Mouse (Mus musculus) brain, adult 2 months (tissue): ENCODE data around the gene Abcc9.
"Not testable (repeated sequence)": the region's sequence is repeated elsewhere in the genome, so short reads cannot be mapped to it uniquely, and the experiment has no call there.

ENCODE experiments used
- DNase-seq: peaks from one replicate; pipeline ENCODE4 v3.0.0; 2011; ENCODE audit warnings: low read depth, low spot score

Gene Abcc9

GRCm38 (mm10) chr6:142706688-142707087 lies 4.6 kb upstream of the Abcc9 start:
- DNase-seq: no peak

GRCm38 (mm10) chr6:142703441-142703930 lies 1.4 kb upstream of the Abcc9 start:
- no peak for DNase-seq

DNA sequence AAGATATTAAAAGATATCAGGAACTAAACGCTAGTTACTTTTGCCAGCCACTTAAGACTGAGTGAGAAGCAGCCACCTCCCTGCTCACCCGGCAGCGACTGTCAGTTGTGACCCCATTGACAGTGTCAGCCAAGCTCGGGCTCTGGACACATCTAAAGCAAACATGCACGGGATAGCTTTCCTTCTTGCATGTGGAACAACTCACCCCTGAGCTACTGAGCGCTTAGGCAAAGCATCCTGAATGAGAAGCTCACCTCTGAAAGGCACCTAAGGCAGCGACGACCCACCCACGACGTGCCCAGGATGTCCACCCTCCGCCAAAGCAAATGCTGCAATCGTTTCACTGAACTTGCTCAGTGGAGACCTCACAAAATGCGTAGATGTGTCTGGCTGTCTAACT lies 954 bp downstream of the Abcc9 start:
- no peak for DNase-seq

DNA sequence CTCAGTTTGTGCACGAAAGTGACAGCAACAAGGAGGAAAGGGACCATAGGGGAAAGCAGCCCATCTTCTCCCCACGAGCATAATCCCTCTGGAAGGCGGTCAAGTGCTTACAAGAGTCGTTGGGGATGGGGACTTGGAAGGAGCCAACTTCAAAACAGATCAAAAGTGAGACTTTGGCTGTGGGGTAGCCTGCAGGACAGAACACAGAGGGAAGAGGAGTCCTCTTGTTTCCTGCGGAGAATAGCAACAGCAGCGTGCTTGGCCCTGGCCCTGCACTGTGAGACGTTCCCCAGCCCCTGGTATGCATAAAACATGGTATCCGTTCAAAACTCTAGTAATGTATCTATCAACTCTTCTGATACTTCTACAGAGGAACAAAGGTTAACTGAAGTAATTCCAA lies 1.4 kb downstream of the Abcc9 start:
- no peak for DNase-seq

DNA sequence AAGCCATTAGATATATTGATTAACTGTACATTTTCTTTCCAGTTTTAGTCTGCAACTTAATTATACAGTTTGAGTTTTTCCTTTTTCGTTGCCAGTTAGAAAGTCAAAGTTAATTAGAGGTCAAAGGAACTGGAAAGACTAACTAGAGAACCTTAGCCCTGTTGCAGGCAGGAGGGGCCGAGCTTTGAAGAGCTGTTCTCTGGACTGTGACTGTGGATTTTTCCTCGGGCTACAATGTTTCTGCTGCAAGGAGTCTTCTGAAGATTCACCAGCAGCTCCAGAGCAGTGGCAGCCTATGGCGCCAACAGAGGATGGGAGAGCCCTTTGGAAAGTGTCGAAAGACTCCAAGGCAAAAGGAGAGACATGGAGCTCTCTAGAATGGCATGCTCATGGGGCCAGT lies 10.0 kb downstream of the Abcc9 start:
- DNase-seq: no peak

DNA sequence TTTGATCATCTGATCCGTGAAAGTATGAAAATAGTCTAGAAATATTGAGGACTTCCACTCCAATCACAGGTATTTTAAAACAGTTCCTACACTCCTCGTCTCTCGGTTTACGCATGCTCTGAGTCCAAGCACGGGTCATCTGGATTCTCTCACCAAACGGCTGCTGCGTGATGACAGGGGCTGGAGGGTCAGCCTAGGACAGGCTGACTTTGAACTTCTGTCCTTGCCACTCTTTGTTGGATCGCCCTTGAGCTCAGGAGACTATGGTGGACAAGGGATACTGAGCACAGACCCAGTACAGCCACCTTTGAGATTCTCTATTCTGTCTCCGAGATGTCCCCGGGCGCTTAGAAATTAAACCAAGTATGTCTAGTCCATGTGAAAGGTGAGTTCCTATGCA lies 12.4 kb downstream of the Abcc9 start:
- no peak for DNase-seq

DNA sequence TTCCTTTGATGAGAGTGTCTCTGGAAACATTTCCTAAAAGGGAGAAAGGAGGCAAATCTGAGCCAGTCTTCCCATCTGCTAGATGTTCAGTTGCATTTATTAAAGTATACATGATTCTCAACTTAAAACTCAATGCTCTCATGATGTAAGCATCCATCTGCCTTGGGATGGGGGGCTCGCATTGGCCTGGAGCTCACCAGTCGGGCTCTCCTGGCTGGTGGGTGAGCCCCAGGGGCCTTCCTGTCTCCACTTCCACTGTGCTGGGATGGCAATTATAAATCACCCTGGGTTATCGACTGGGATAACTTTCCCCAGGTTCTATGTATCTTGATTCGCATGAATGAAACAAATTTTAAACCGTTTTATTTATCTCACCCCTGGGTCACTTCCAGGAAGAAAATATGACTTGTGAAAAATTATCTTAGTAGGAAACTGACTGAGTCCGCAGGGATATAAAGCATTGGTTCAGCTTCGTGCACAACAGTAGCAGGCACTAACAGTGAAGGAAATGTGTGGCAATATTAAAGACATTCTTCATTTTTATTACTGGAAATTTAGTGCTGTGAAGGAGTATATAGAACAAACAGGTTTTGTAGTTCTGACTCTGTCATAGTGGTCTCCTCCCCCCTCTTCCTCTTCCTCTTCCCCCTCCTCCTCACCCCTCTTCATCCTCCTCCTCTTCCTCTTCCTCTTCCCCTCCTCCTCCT lies 19.0 kb downstream of the Abcc9 start:
- DNase-seq: peak; percentile 8

DNA sequence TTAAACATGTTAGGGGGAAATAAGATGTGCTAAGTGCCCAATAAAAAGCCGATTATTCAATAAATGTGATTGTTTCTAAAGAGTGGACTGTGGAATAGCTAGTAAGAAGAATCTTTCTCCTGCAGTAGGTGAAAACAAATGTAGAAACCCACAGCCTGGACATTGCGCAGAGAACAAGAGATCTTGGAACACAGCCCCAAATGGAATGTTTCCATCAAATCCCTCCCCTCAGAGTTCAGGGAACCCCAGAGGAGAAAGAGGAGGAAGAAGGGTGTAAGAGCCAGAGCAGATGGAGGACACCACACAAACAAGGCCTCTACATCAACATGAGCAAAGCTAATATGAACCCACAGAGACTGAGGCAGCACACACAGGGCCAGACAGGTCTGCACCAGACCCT lies 32.1 kb downstream of the Abcc9 start:
- DNase-seq: no peak

DNA sequence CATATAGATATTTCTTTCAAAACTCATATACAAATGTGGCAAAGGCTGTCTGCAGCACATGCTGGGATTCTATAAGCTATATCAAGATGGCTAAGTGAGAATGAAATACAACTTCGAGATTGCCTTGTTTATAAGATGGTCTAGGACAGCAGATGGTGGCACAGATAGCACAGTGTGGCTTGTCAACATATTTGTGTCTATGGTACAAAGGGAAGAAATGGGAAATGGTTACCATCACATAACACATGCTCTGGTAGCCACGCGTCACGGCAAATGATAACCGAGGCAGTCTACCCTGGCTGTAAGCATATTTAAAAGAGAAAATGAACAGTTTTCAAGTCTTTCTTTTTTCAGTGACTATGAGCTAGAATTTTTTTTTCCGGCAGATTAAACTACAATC lies 32.8 kb downstream of the Abcc9 start:
- DNase-seq: peak; percentile 16

- no peak for DNase-seq
These were observed 33.3 kb downstream of the Abcc9 start for GRCm38 (mm10) chr6:142668831-142669230.

- no peak for DNase-seq
These were observed 33.7 kb downstream of the Abcc9 start for GRCm38 (mm10) chr6:142668419-142668766.

DNA sequence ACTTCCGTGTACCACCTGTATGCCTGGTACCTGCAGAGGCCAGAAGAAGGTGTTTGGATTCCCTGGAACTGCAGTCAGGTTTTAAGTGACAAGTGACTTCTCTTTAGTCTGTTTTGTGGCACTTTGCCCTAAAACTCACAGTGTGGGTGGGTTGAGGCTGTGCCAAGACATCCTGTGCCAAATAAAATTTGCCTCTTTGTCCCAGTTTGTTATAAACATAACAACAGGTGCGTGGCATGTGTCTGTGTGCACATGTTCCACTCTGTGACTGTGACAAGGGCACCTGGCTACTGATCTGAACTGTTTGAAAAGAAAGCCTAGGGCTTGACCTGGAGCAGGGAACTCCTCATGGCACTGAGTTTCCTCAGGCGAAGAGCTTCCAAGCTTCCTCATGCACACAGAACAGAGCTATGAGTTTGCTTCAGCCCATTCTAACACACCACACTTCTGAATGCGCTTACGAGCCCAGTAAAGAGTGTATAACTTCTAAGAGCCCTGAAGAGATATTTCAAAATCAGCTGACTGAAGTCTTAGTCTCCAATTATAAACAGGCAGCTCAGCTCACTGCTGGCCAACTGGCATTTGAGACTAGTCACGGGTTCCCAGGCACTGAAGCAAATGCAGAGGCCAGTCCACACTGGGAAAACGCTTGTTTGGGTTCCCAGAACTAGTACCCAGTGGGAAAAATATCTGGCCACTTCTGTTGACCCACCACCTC lies 34.3 kb downstream of the Abcc9 start:
- no peak for DNase-seq

DNA sequence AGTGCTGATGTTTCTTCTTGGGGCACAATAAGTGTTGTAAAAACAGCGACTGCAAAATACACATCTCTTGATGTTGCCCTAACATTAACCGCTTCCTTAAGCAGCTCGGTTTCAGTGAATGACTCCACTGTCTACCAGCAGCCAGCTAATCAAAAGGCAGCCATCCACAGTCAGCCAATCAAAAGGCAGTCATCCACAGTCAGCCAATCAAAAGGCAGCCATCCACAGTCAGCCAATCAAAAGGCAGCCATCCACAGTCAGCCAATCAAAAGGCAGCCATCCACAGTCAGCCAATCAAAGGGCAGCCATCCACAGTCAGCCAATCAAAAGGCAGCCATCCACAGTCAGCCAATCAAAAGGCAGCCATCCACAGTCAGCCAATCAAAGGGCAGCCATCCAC lies 40.1 kb downstream of the Abcc9 start:
- DNase-seq: not testable (repeated sequence)

- no peak for DNase-seq
These were observed 43.1 kb downstream of the Abcc9 start for GRCm38 (mm10) chr6:142659038-142659437.

DNA sequence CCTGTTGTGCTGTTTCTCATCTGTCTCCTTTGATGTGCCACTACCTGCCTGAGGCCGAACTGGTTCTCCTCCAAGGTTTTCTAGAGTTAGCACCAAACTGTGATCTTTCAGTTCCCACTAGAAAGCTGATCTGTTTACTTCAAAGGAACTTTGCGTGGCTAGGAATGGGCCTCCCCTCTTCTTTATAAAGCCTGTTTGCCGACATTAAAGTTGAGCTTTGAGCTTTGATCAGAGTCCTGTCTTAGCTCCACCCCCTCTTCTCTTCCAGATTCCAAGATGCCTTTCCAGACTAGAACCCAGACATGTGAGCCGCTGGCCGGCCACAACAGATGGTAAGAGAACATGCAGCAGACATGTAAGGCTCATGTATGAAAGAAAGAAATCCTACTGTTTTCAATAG lies 47.6 kb downstream of the Abcc9 start:
- peak; percentile 4 for DNase-seq

DNA sequence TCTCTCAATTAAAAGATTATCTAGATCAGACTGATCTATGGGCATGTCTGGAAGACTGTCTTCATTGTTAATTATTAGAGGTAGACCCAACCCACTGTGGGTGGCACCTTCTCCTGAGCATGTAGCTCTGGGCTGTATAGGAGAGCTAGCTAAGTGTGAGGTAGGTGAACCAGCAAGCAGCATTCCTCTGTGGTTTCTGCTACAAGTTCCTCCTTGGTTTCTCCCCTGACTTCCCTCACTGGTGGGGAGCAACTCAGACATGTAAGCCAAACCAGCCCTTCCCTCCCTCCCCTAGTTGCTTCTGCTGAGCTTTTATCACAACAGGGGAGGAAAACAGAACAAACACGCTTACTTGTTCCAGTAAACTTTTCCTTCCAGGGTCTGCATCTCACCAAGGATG lies 49.9 kb downstream of the Abcc9 start:
- DNase-seq: no peak

- DNase-seq: no peak
These were observed 52.8 kb downstream of the Abcc9 start for GRCm38 (mm10) chr6:142649331-142649730.

DNA sequence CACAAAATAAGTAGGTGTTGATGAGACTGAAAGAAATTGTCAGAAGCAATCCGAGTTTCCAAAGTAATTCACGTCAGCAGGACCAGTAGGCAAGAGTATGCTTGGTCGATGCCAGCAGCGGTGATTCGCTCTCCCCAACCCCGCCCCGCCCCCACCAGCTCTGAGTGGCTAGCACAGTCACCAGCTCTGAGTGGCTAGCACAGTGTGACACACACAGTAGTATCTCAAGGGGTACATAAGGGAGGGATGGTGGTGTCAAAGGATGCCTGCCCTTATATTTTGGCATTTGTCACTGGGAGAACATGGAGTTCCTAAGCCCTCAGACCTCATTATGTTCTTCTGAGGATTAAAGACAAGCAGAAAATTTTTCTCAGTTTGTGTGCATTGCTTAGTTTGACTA lies 56.6 kb downstream of the Abcc9 start:
- DNase-seq: no peak

DNA sequence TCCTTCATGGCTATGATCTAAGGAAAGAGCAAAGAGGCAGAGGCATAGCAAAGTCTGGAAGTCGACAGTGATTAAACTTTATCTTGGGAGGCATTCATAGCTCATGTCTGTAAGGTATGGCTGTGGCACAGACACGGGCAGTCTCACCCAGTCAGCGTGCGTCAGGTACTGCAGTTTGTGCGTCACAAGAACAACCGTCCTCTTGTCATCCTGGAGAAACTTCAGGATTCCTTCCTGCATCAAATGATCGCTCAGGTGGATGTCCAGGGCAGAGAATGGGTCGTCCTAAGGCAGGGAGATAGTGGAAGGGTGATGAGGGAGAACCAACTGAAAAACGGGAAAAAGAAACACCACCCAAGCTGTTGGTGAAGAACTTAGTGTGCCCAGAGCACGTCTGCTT lies 62.8 kb downstream of the Abcc9 start:
- DNase-seq: no peak

- DNase-seq: no peak
These were observed 66.5 kb downstream of the Abcc9 start for GRCm38 (mm10) chr6:142635654-142636053.

- no peak for DNase-seq
These were observed 66.9 kb downstream of the Abcc9 start for GRCm38 (mm10) chr6:142635185-142635583.

DNA sequence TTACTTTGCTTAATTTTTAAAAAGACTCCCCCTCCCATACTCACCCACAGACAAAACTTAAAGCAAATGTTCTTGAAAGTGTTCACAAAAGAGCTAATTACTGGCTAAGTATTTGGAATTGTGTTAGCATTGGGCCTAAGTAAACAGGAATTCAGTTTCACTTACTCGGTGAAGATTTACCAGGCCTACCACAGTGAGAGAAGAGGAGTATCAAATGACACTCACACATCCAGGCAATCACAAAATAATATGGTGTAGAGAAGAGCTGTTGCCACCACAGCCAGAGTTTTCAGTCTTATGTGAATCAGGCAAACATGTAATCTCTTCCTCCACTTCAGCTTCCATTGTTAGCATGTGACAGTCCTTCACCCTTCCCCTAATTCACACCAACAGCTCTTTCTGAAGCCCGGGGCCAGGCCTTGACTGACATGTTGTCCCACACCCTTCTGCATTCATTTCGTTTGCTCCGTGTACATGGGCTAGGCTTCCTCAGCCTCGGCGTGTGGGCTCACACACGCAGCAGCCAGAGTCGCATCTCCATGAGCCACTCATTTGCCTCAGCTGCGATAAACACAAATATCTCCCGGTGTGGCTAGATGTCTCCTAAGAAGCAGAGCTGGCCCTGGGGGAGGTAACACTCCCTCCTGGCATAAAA lies 67.5 kb downstream of the Abcc9 start:
- no peak for DNase-seq

- no peak for DNase-seq
These were observed 78.8 kb downstream of the Abcc9 start for GRCm38 (mm10) chr6:142623351-142623750.
